Mouse (Mus musculus) intestine, embryonic 16.5 days (tissue): ENCODE results near the gene Nfat5. TPM values are rescaled to one million over a fixed set of nuclear protein-coding genes. Genes with fewer than 3 reads are reported as not detected.

Experiments
- ATAC-seq: fragments of 200-750 bp; cut with Nextera tagmentation; 2 replicates; pipeline ENCODE4 v1.8.0; 2017; ENCODE audit warnings: moderate TSS enrichment, moderate library complexity
- H3K27ac ChIP-seq: fragments of 300-500 bp; sonication (generic); 2 replicates; pipeline ENCODE4 v1.5.1; 2014; ENCODE audit warnings: mild to moderate bottlenecking, low read length
- H3K27me3 ChIP-seq: fragments of 300-500 bp; sonication (generic); replicated peaks from 2 replicates; pipeline ENCODE4 v1.6.1; 2014; ENCODE audit warnings: low read length, control low read depth, mixed read lengths; ENCODE audit not compliant: control insufficient read depth, insufficient read depth
- H3K36me3 ChIP-seq: fragments of 300-500 bp; sonication (generic); 2 replicates; pipeline ENCODE4 v1.6.1; 2014; ENCODE audit warnings: low read length, control low read depth; ENCODE audit not compliant: control insufficient read depth, insufficient read depth
- H3K4me1 ChIP-seq: fragments of 300-500 bp; sonication (generic); 2 replicates; pipeline ENCODE4 v1.6.1; 2014; ENCODE audit warnings: low read length, control low read depth, mixed read lengths; ENCODE audit not compliant: control insufficient read depth, insufficient read depth
- H3K4me2 ChIP-seq: fragments of 300-500 bp; sonication (generic); 2 replicates; pipeline ENCODE4 v1.6.1; 2014; ENCODE audit warnings: low read depth, low read length, control low read depth
- H3K4me3 ChIP-seq: fragments of 300-500 bp; sonication (generic); 2 replicates; pipeline ENCODE4 v1.5.1; 2014; ENCODE audit warnings: mild to moderate bottlenecking, low read length
- H3K9ac ChIP-seq: fragments of 300-500 bp; sonication (generic); 2 replicates; pipeline ENCODE4 v1.6.1; 2014; ENCODE audit warnings: low read depth, low read length
- H3K9me3 ChIP-seq: fragments of 300-500 bp; sonication (generic); 2 replicates; pipeline ENCODE4 v1.6.1; 2016; ENCODE audit warnings: low read length, control low read depth; ENCODE audit not compliant: control insufficient read depth
- WGBS: fragments of 180-500 bp; shearing (Covaris S2); extraction: QIAGEN DNeasy Blood & Tissue Kit; methylation state at CpG from one replicate; pipeline ENCODE4 v1.1.7; 2014; 5-methylcytosine and 5-hydroxymethylcytosine counted together
- polyA plus RNA-seq: library from polyadenylated mRNA; unstranded; fragments of >200 nt; fragmentation: Nextera tagmentation; extraction: Ambion mirVana; gene quantifications from 2 replicates; pipeline ENCODE4 v1.2.1, GENCODE M21; 2015

The Nfat5 gene
- polyA plus RNA-seq, 1 experiment from 2014 or later, result 5.9 TPM

- ATAC-seq, result peak; percentile 95
- H3K9me3 ChIP-seq, result no peaks in the 10 kb centered on the region
- no peaks in the 10 kb centered on the region for H3K27me3 ChIP-seq
- H3K4me1 ChIP-seq, result peaks cover 9% of the 10 kb centered on the region
- H3K4me2 ChIP-seq, result peak within 1 kb of the TSS; percentile 54
- H3K27ac ChIP-seq, result peak within 1 kb of the TSS; percentile 59; the same call in 1 of the 2 replicates
- peak within 1 kb of the TSS; percentile 46 for H3K9ac ChIP-seq
- WGBS, result 15% methylated on average over 22 of the region's 22 CpGs
- H3K36me3 ChIP-seq, result no peaks in the 10 kb centered on the region
- H3K4me3 ChIP-seq, result peak within 1 kb of the TSS; percentile 41
Measured at GRCm38 (mm10) chr8:107403038-107403781, 109.9 kb downstream of the Nfat5 start, which contains the start of gene Nqo1. TSS of gene Nqo1 (minus strand) at chr8:107403206.

- Histone ChIP-seq H3K27me3 (no peaks in the 10 kb centered on the region), H3K4me3 (no peak overlapping the region), H3K9ac (no peak overlapping the region), H3K36me3 (no peaks in the 10 kb centered on the region), H3K27ac (no peak overlapping the region), H3K9me3 (no peaks in the 10 kb centered on the region), H3K4me2 (no peak overlapping the region), H3K4me1 (peaks cover 9% of the 10 kb centered on the region)
- ATAC-seq, result no peak
- WGBS, result 77% methylated on average over 4 of the region's 4 CpGs
Measured at GRCm38 (mm10) chr8:107404057-107404456, 110.8 kb downstream of the Nfat5 start.

GRCm38 (mm10) chr8:107405935-107406334 is 112.7 kb downstream of the Nfat5 start:
- peaks cover 8% of the 10 kb centered on the region for H3K36me3 ChIP-seq
- peak; percentile 36; the same call in 1 of the 2 replicates for ATAC-seq
- WGBS, result 44% methylated on average over 3 of the region's 3 CpGs
- peaks cover 9% of the 10 kb centered on the region for H3K4me1 ChIP-seq
- no peaks in the 10 kb centered on the region for H3K27me3 ChIP-seq
- H3K27ac ChIP-seq, result 0 out of 2 replicates have a peak overlapping the region, but pooled peaks have one; percentile 12
- no peak overlapping the region for H3K9ac ChIP-seq
- H3K4me3 ChIP-seq, result no peak overlapping the region
- H3K9me3 ChIP-seq, result no peaks in the 10 kb centered on the region
- no peak overlapping the region for H3K4me2 ChIP-seq

- no peak overlapping the region for H3K27ac ChIP-seq
- ATAC-seq, result no peak
- H3K4me3 ChIP-seq, result no peak overlapping the region
- no peaks in the 10 kb centered on the region for H3K9me3 ChIP-seq
- no peak overlapping the region for H3K4me2 ChIP-seq
- H3K9ac ChIP-seq, result no peak overlapping the region
- 70% methylated on average over 4 of the region's 4 CpGs for WGBS
- no peaks in the 10 kb centered on the region for H3K4me1 ChIP-seq
- no peaks in the 10 kb centered on the region for H3K27me3 ChIP-seq
- H3K36me3 ChIP-seq, result peaks cover 10% of the 10 kb centered on the region
Measured at GRCm38 (mm10) chr8:107411391-107411790, 118.1 kb downstream of the Nfat5 start.

- WGBS, result 90% methylated on average over 8 of the region's 8 CpGs
- H3K4me1 ChIP-seq, result no peaks in the 10 kb centered on the region
- H3K9ac ChIP-seq, result no peak overlapping the region
- ATAC-seq, result no peak
- H3K36me3 ChIP-seq, result peaks cover 10% of the 10 kb centered on the region
- no peak overlapping the region for H3K4me3 ChIP-seq
- H3K9me3 ChIP-seq, result no peaks in the 10 kb centered on the region
- no peak overlapping the region for H3K4me2 ChIP-seq
- H3K27me3 ChIP-seq, result no peaks in the 10 kb centered on the region
- H3K27ac ChIP-seq, result no peak overlapping the region
Measured at GRCm38 (mm10) chr8:107412552-107412951, 119.3 kb downstream of the Nfat5 start.

GRCm38 (mm10) chr8:107413881-107414280 is 120.6 kb downstream of the Nfat5 start:
- no peaks in the 10 kb centered on the region for H3K4me1 ChIP-seq
- H3K4me2 ChIP-seq, result no peak overlapping the region
- H3K27ac ChIP-seq, result no peak overlapping the region
- ATAC-seq, result no peak
- H3K36me3 ChIP-seq, result peaks cover 10% of the 10 kb centered on the region
- no peaks in the 10 kb centered on the region for H3K27me3 ChIP-seq
- H3K9ac ChIP-seq, result no peak overlapping the region
- no peaks in the 10 kb centered on the region for H3K9me3 ChIP-seq
- no peak overlapping the region for H3K4me3 ChIP-seq
- WGBS, result 87% methylated on average over 10 of the region's 10 CpGs

GRCm38 (mm10) chr8:107417001-107417400 is 123.7 kb downstream of the Nfat5 start:
- 92% methylated on average over 12 of the region's 12 CpGs for WGBS
- Histone ChIP-seq H3K36me3 (peaks cover 4% of the 10 kb centered on the region; the same call in 1 of the 2 replicates), H3K9me3 (no peaks in the 10 kb centered on the region)

GRCm38 (mm10) chr8:107424176-107424575 is 130.9 kb downstream of the Nfat5 start:
- Histone ChIP-seq H3K36me3 (0 out of 2 replicates have a peak, but pooled peaks cover 2% of the 10 kb centered on the region), H3K9me3 (no peaks in the 10 kb centered on the region), H3K4me3 (peak overlapping the region; percentile 73), H3K27me3 (no peaks in the 10 kb centered on the region), H3K4me2 (peak overlapping the region; percentile 73), H3K4me1 (peaks cover 10% of the 10 kb centered on the region), H3K27ac (peak overlapping the region; percentile 74), H3K9ac (peak overlapping the region; percentile 91)
- ATAC-seq, result peak; percentile 14; the same call in 1 of the 2 replicates
- WGBS, result 26% methylated on average over 9 of the region's 9 CpGs

More at GRCm38 (mm10) chr8:107417001-107417400, 123.7 kb downstream of the Nfat5 start:
- Histone ChIP-seq H3K9ac (no peak overlapping the region), H3K27ac (no peak overlapping the region), H3K4me1 (no peaks in the 10 kb centered on the region), H3K4me2 (no peak overlapping the region), H3K27me3 (no peaks in the 10 kb centered on the region), H3K4me3 (no peak overlapping the region)
- no peak for ATAC-seq

GRCm38 (mm10) chr8:107424597-107425229 is 131.4 kb downstream of the Nfat5 start, which contains the start of gene Nob1:
TSS of gene Nob1 (minus strand) at chr8:107425051.
- 0 out of 2 replicates have a peak, but pooled peaks cover 2% of the 10 kb centered on the region for H3K36me3 ChIP-seq
- no peaks in the 10 kb centered on the region for H3K27me3 ChIP-seq
- no peaks in the 10 kb centered on the region for H3K9me3 ChIP-seq
- peak within 1 kb of the TSS; percentile 91 for H3K9ac ChIP-seq
- under 1% methylated on average over 50 of the region's 50 CpGs for WGBS
- peaks cover 10% of the 10 kb centered on the region for H3K4me1 ChIP-seq
- H3K4me2 ChIP-seq, result peak within 1 kb of the TSS; percentile 73
- H3K27ac ChIP-seq, result peak within 1 kb of the TSS; percentile 74
- peak; percentile 99 for ATAC-seq
- H3K4me3 ChIP-seq, result peak within 1 kb of the TSS; percentile 73
